Comparison of ENCODE assay signal across 8 mouse cellular contexts in genomic region chr3:108145534-108146445, GRCm38 (mm10). TPM values are rescaled to one million over a fixed set of nuclear protein-coding genes. Genes with fewer than 3 reads are reported as not detected.
A peak's percentile ranks its signal among the peaks of the same experiment; 100 is the strongest.
DNase-seq lines count a peak whose midpoint lies in the region; ATAC-seq lines count a peak whose summit lies in the region.

Gene Gnai3, minus strand, starts transcription at chr3:108146146.

- peak within 1 kb of the TSS; percentile 83 for H3K4me3 ChIP-seq in hindbrain, embryonic 12.5 days

- WGBS in hindbrain, embryonic 12.5 days, result under 1% methylated on average over 63 of the region's 63 CpGs

- peak; percentile 93 for DNase-seq in NIH3T3 (ENCODE audit: low read depth)
- DNase-seq in cerebellum, postnatal 10 days, result peak; percentile 93 to 94
- DNase-seq in frontal cortex, postnatal 10 days (ENCODE audit: low spot score in 2 of 2), result peak; percentile 82 to 88
- DNase-seq in layer of hippocampus, postnatal 14 days (ENCODE audit: low spot score in 2 of 2), result peak; percentile 88 to 91
- peak; percentile 92 for DNase-seq in lung, postnatal 14 days
- DNase-seq in retina, adult 2 months (ENCODE audit: low read depth, low spot score), result peak; percentile 79
- DNase-seq in thymus, postnatal 36 days, result peak; percentile 91 to 94

- H3K4me2 ChIP-seq in hindbrain, embryonic 12.5 days (replicated peaks), result peak within 1 kb of the TSS; percentile 88

- H3K27me3 ChIP-seq in hindbrain, embryonic 12.5 days, result no peaks in the 10 kb centered on the region

- H3K4me1 ChIP-seq in hindbrain, embryonic 12.5 days, result peaks cover 16% of the 10 kb centered on the region

- no peaks in the 10 kb centered on the region for H3K9me3 ChIP-seq in hindbrain, embryonic 12.5 days (replicated peaks)

- peak; percentile 94 for ATAC-seq in hindbrain, embryonic 12.5 days (ENCODE audit: low FRiP score)

- H3K36me3 ChIP-seq in hindbrain, embryonic 12.5 days, result 0 out of 2 replicates have a peak, but pooled peaks cover 2% of the 10 kb centered on the region

- peak within 1 kb of the TSS; percentile 95 for H3K27ac ChIP-seq in hindbrain, embryonic 12.5 days

- peak within 1 kb of the TSS; percentile 96 for H3K9ac ChIP-seq in hindbrain, embryonic 12.5 days

RNA-seq across cellular contexts. Expression of gene Gnai3, which starts in this region (rescaled TPM):
- polyA plus RNA-seq in hindbrain, embryonic 12.5 days (2016; fragmentation: Nextera tagmentation; extraction: Ambion mirVana), result 193 and 201 TPM in 2 replicates
- 10 to 100 TPM; 38.1 to 44.4 TPM for total RNA-seq in layer of hippocampus, postnatal 14 days (2021)

Comparison
In these comparisons a context has a peak if more than half of its experiments do, and no peak if none do; other contexts are left out.
1. Peak in every context shown above with its lines: DNase-seq, ATAC-seq, H3K4me3 ChIP-seq and H3K27ac ChIP-seq.